Mouse (Mus musculus) spleen, adult 12 weeks (tissue): ENCODE measurements around the gene Cabp2.
A peak's percentile ranks its signal among the peaks of the same experiment; 100 is the strongest.
"Not testable (repeated sequence)": the region's sequence is repeated elsewhere in the genome, so short reads cannot be mapped to it uniquely, and the experiment has no call there.

Source experiments
- DNase-seq: peaks from one replicate; pipeline ENCODE4 v3.0.0; 2022; ENCODE audit warnings: low spot score

Cabp2 gene

GRCm38 (mm10) chr19:4125268-4125667 is 43.9 kb downstream of the Cabp2 start:
- DNase-seq, result not testable (repeated sequence)

- DNase-seq, result peak; percentile 97
These were observed 44.6 kb downstream of the Cabp2 start, which contains the start of gene Aip for GRCm38 (mm10) chr19:4125741-4126696. Gene Aip (minus strand): TSS chr19:4125858.

GRCm38 (mm10) chr19:4126759-4127495 is 45.5 kb downstream of the Cabp2 start:
- DNase-seq, result no peak

GRCm38 (mm10) chr19:4129462-4129861 is 48.1 kb downstream of the Cabp2 start:
- DNase-seq, result no peak

- no peak for DNase-seq
These were observed 48.7 kb downstream of the Cabp2 start for GRCm38 (mm10) chr19:4130106-4130505.

- no peak for DNase-seq
These were observed 49.7 kb downstream of the Cabp2 start for GRCm38 (mm10) chr19:4131075-4131474.

- no peak for DNase-seq
These were observed 50.4 kb downstream of the Cabp2 start for GRCm38 (mm10) chr19:4131768-4132167.

- DNase-seq, result no peak
These were observed 53.0 kb downstream of the Cabp2 start for GRCm38 (mm10) chr19:4134354-4134753.

GRCm38 (mm10) chr19:4135229-4135962 is 54.0 kb downstream of the Cabp2 start:
- not testable (repeated sequence) for DNase-seq

- not testable (repeated sequence) for DNase-seq
These were observed 54.6 kb downstream of the Cabp2 start for GRCm38 (mm10) chr19:4135963-4136345.

- DNase-seq, result no peak
These were observed 55.1 kb downstream of the Cabp2 start for GRCm38 (mm10) chr19:4136463-4136862.
